ENCODE assay signal across 8 mouse cellular contexts in the genomic region with DNA sequence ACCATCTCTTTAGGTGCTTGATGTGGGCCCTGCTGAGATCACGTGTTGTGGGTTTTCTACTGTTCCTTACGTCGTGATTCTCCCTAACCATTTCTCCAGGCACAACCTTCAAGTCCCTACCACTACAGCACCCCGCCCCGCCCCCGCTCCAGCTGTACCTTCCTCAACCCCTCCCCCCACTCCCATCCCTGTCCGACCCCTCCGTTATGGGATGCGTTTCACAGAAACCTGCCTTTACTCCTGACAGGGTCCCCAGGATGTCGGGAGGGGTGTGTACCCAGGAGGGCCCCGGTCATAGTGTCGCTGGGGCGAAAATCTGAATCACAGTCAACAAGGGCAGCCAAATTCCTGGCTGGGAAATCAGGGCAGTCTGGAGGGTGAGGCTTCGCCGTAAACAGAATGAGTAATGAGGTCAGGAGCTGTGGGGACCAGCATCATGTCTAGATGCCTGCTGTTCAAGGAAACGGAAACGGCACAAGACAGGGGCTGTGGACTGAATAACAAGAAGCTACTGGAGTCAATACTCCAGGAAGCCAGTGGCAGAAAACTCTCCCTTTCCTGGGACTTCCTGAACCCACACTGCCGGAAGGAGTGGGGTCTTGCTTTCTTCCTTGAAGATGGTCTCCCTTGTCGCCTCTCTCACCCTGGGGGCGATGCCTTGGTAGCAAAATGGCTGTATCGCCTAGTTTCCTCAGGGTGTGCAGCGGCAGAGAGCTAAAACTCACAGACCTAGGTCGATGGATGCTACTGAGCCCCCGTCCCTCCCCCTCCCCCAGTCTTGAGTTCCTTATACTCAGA. TPM values are rescaled to one million over a fixed set of nuclear protein-coding genes. Genes with fewer than 3 reads are reported as not detected.
DNase-seq lines count a peak whose midpoint lies in the region; ATAC-seq and TF ChIP-seq lines count a peak whose summit lies in the region.

No protein-coding gene starts in this region.

- H3K9me3 ChIP-seq in forebrain, postnatal 0 days (ENCODE audit: low read length): no peaks in the 10 kb centered on the region
- no peaks in the 10 kb centered on the region for H3K9me3 ChIP-seq in hindbrain, postnatal 0 days (ENCODE audit: low read length)
- H3K9me3 ChIP-seq in liver, embryonic 12.5 days (replicated peaks): no peaks in the 10 kb centered on the region
- H3K9me3 ChIP-seq in neural tube, embryonic 11.5 days (ENCODE audit: control insufficient read depth, low read length): no peaks in the 10 kb centered on the region

- 7% methylated on average over 24 of the region's 24 CpGs for WGBS in forebrain, postnatal 0 days
- 6% methylated on average over 24 of the region's 24 CpGs for WGBS in hindbrain, postnatal 0 days
- 7% methylated on average over 24 of the region's 24 CpGs for WGBS in liver, embryonic 12.5 days (ENCODE audit: insufficient replicate concordance)
- WGBS in neural tube, embryonic 11.5 days: 1% methylated on average over 24 of the region's 24 CpGs

- H3K4me3 ChIP-seq in forebrain, postnatal 0 days (ENCODE audit: low read depth, low read length): no peak overlapping the region
- H3K4me3 ChIP-seq in hindbrain, postnatal 0 days (ENCODE audit: low read length): peak overlapping the region; percentile 7
- H3K4me3 ChIP-seq in liver, embryonic 12.5 days: no peak overlapping the region
- peak overlapping the region; percentile 14; the same call in 1 of the 2 replicates for H3K4me3 ChIP-seq in neural tube, embryonic 11.5 days (ENCODE audit: low read depth, low read length)

- 0 out of 2 replicates have a peak overlapping the region, but pooled peaks have one; percentile 21 for H3K27ac ChIP-seq in forebrain, postnatal 0 days (ENCODE audit: low read depth, low read length)
- H3K27ac ChIP-seq in hindbrain, postnatal 0 days: peak overlapping the region; percentile 78
- H3K27ac ChIP-seq in liver, embryonic 12.5 days: peak overlapping the region; percentile 55
- H3K27ac ChIP-seq in neural tube, embryonic 11.5 days (ENCODE audit: low read depth, low read length): peak overlapping the region; percentile 88

- ATAC-seq in forebrain, postnatal 0 days: peak; percentile 86
- ATAC-seq in hindbrain, postnatal 0 days: peak; percentile 88
- 0 out of 2 replicates have a peak, but pooled peaks have one; percentile 19 for ATAC-seq in liver, embryonic 12.5 days
- peak; percentile 64; the same call in 1 of the 2 replicates for ATAC-seq in neural tube, embryonic 11.5 days (ENCODE audit: insufficient read depth, low FRiP score, low TSS enrichment)
- no peak for ATAC-seq in monocyte, adult 5-6 weeks (replicated peaks; ENCODE audit: insufficient number of reproducible peaks, low FRiP score, low TSS enrichment, poor library complexity, severe bottlenecking)

- TF ChIP-seq CTCF in forebrain, postnatal 0 days (IDR thresholded peaks at IDR 0.05; ENCODE audit: low read depth): no peak
- TF ChIP-seq CTCF in hindbrain, postnatal 0 days (IDR thresholded peaks at IDR 0.05; ENCODE audit: low read depth): no peak

- no peaks in the 10 kb centered on the region for H3K36me3 ChIP-seq in forebrain, postnatal 0 days (ENCODE audit: insufficient read depth)
- H3K36me3 ChIP-seq in hindbrain, postnatal 0 days (ENCODE audit: insufficient read depth, low read length): no peaks in the 10 kb centered on the region
- H3K36me3 ChIP-seq in liver, embryonic 12.5 days: no peaks in the 10 kb centered on the region
- H3K36me3 ChIP-seq in neural tube, embryonic 11.5 days (ENCODE audit: control insufficient read depth, insufficient read depth, low read length): no peaks in the 10 kb centered on the region

- H3K27me3 ChIP-seq in forebrain, postnatal 0 days (ENCODE audit: insufficient read depth, low read length): no peaks in the 10 kb centered on the region
- no peaks in the 10 kb centered on the region for H3K27me3 ChIP-seq in hindbrain, postnatal 0 days (ENCODE audit: insufficient read depth, low read length)
- H3K27me3 ChIP-seq in liver, embryonic 12.5 days (replicated peaks): peaks cover 79% of the 10 kb centered on the region
- no peaks in the 10 kb centered on the region for H3K27me3 ChIP-seq in neural tube, embryonic 11.5 days (ENCODE audit: control insufficient read depth, insufficient read depth, low read length)

- H3K9ac ChIP-seq in forebrain, postnatal 0 days: peak overlapping the region; percentile 14; the same call in 1 of the 2 replicates
- H3K9ac ChIP-seq in hindbrain, postnatal 0 days (replicated peaks; ENCODE audit: low read length): peak overlapping the region; percentile 40
- no peak overlapping the region for H3K9ac ChIP-seq in liver, embryonic 12.5 days
- peak overlapping the region; percentile 55 for H3K9ac ChIP-seq in neural tube, embryonic 11.5 days (ENCODE audit: low read length)

- H3K4me2 ChIP-seq in forebrain, postnatal 0 days (ENCODE audit: low read depth): peak overlapping the region; percentile 41
- peak overlapping the region; percentile 52 for H3K4me2 ChIP-seq in hindbrain, postnatal 0 days (ENCODE audit: low read depth, low read length)
- H3K4me2 ChIP-seq in liver, embryonic 12.5 days: peak overlapping the region; percentile 46
- H3K4me2 ChIP-seq in neural tube, embryonic 11.5 days (ENCODE audit: low read depth): peak overlapping the region; percentile 51

- H3K4me1 ChIP-seq in forebrain, postnatal 0 days (ENCODE audit: insufficient read depth): 0 out of 2 replicates have a peak, but pooled peaks cover 4% of the 10 kb centered on the region
- peaks cover 21% of the 10 kb centered on the region for H3K4me1 ChIP-seq in hindbrain, postnatal 0 days (ENCODE audit: insufficient read depth, low read length)
- H3K4me1 ChIP-seq in liver, embryonic 12.5 days: peaks cover 55% of the 10 kb centered on the region
- H3K4me1 ChIP-seq in neural tube, embryonic 11.5 days (ENCODE audit: control insufficient read depth, insufficient read depth, low read length): peaks cover 36% of the 10 kb centered on the region

- DNase-seq in layer of hippocampus, postnatal 14 days (ENCODE audit: low spot score in 2 of 2): peak; percentile 9 to 12
- DNase-seq in layer of hippocampus, postnatal 25 days (ENCODE audit: extremely low spot score in 1 of 2, low spot score in 1 of 2): no peak
- DNase-seq in cerebellum, adult 18-20 months: peak; percentile 64 to 70
- peak; percentile 54 for DNase-seq in forebrain, postnatal 0 days
- DNase-seq in hindbrain, postnatal 0 days (ENCODE audit: low spot score): peak; percentile 72
- DNase-seq in neural tube, embryonic 11.5 days (ENCODE audit: low spot score): peak; percentile 69

RNA-seq across cellular contexts. Expression of gene Pim1, which starts 31.0 kb away (rescaled TPM):
- 1 to 10 TPM; 3.1 to 6.0 TPM for total RNA-seq in layer of hippocampus, postnatal 14 days (2021)
- total RNA-seq in layer of hippocampus, postnatal 25 days (2021): 1 to 10 TPM; 2.7 to 3.7 TPM
- 8.7 and 14.6 TPM in 2 replicates for total RNA-seq in forebrain, postnatal 0 days (2014; rRNA removed)
- polyA plus RNA-seq in forebrain, postnatal 0 days (2015; fragmentation: Nextera tagmentation; extraction: Ambion mirVana): 10.3 and 12.0 TPM in 2 replicates
- 15.4 and 18.9 TPM in 2 replicates for total RNA-seq in hindbrain, postnatal 0 days (2014; rRNA removed)
- 14.6 and 16.8 TPM in 2 replicates for polyA plus RNA-seq in hindbrain, postnatal 0 days (2015; fragmentation: Nextera tagmentation; extraction: Ambion mirVana)
- 112 and 114 TPM in 2 replicates for polyA plus RNA-seq in liver, embryonic 12.5 days (2016; fragmentation: Nextera tagmentation; extraction: Ambion mirVana)
- polyA plus RNA-seq in neural tube, embryonic 11.5 days (2014; fragmentation: Nextera tagmentation; extraction: Ambion mirVana): 23.1 and 24.3 TPM in 2 replicates
- total RNA-seq in monocyte, adult 5-6 weeks (2017): 698 to 1,062 TPM (median 980 TPM) in 3 replicates

Comparison
In these comparisons a context has a peak if more than half of its experiments do, and no peak if none do; other contexts are left out.
1. DNase-seq: peak in layer of hippocampus, postnatal 14 days (2 of 2), cerebellum, adult 18-20 months (2 of 2), forebrain, postnatal 0 days (single experiment), hindbrain, postnatal 0 days (single experiment) and neural tube, embryonic 11.5 days (single experiment); none in layer of hippocampus, postnatal 25 days (0 of 2).
2. H3K27ac ChIP-seq: peak in every context shown above with its lines; median percentile 88 in neural tube, embryonic 11.5 days; 78 in hindbrain, postnatal 0 days; 55 in liver, embryonic 12.5 days; 21 in forebrain, postnatal 0 days.
3. H3K4me3 ChIP-seq: peak in hindbrain, postnatal 0 days (single experiment) and neural tube, embryonic 11.5 days (single experiment); none in forebrain, postnatal 0 days (single experiment) and liver, embryonic 12.5 days (single experiment).
4. RNA of gene Pim1, which starts 31.0 kb away (total RNA-seq): 698 to 1,062 TPM in monocyte, adult 5-6 weeks; 15.4 to 18.9 TPM in hindbrain, postnatal 0 days, 8.7 to 14.6 TPM in forebrain, postnatal 0 days, 3.1 to 6.0 TPM in layer of hippocampus, postnatal 14 days and 2.7 to 3.7 TPM in layer of hippocampus, postnatal 25 days; every median in the first group is over 10 times any median in the second.
5. Peak in every context shown above with its lines, with median percentiles within 50 percentile points of each other: H3K4me2 ChIP-seq.